Mouse (Mus musculus): ENCODE data around the gene Fbxl19.

The Fbxl19 gene

DNA sequence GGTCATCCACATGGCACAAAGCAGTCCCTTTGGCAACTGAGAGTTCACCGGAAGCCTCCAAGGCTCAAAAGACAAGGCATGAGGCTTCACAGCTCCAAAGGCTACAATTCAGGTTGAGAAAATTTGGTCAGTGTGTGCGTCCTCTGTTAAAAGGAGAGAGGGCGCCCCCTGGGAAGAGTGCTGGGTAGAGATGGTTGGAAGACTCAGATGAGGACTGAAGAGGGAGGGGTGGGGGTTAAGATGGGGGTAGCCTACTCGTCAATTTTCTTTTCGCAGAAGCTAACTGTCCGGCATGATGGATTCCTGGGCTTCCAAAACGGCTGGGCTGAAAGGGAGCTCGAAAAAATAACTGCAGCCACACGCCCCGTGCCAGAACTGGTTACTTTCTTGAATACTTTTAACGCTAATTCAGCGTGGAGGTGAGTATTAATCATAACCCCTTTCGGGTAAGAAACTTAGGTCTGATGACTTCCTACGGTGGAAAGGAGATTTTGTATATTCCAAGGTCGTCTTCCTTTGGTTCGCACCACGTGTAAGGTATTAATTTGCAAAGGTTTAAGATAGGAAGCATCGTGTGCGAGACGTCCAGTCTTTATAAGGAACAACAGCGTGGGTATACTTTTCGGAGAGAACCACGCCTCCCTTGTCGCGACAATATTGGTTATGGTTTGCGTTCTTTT, at the start of gene Fbxl19:
Fbxl19 (plus strand) TSS at position 178 of the 680 bp plus-strand sequence.
- in situ Hi-C loops (cut with MboI; ENCODE audit: unreplicated experiment in 2 of 2): loop anchor here (5.0 kb wide), 1 partner anchor 67 kb away; no protein-coding TSS in a partner anchor

DNA sequence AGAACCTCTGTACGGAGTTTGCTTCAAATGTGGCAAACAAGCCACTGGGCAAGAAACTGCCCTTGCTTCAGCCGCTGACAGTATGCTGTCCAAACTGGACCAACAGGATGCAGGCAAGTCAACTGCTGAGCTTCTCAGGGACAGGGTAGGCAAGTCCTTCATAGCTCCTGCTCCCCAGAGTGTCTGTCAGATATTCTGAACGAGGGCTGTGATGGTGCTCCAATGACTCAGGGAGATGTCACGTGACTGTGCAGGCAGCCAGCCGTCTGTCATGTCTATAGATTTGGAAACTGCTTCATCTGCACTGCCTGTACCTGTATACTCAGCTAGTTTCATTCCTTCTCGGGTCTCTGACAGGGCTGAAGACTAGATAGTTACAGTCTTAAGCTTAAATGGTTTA, 45.4 kb upstream of the Fbxl19 start:
- in situ Hi-C loops (cut with MboI; ENCODE audit: unreplicated experiment in 2 of 2): no loop called here

GRCm38 (mm10) chr7:127700712-127701331, 43.5 kb upstream of the Fbxl19 start:
- in situ Hi-C loops (cut with MboI; ENCODE audit: unreplicated experiment in 2 of 2): no loop called here

DNA sequence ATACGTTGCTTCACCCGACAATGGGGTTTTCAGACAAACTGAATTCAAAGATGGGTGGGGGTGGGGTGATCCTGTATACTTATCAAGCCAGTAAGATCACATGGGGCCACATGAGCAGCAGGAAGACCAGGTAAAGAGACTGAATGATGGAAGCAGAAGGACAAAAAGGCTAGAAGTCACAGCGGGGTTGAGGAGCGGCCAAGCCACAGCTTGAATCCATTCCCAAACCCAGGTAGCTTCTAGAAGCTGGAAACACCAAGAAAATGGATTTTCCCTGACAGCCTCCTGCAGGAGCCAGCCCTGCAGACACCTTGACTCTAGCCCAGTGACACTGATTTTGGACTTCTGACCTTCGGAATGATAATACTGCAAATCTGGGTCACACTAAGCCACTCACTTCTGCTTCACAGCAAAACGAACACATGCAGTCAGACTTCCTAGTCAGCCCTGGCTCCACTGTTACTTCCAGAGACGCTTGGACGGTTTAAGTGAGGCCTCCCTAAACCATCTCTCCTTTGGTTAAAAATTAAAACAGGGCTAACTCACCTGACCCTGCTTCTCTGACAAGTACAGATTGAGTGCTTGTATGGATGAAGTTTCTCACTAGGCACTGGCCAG, 40.7 kb upstream of the Fbxl19 start:
- in situ Hi-C loops (cut with MboI; ENCODE audit: unreplicated experiment in 2 of 2): no loop called here

- in situ Hi-C loops (cut with MboI; ENCODE audit: unreplicated experiment in 2 of 2): no loop called here
Measured at GRCm38 (mm10) chr7:127704598-127704997, 39.7 kb upstream of the Fbxl19 start.

DNA sequence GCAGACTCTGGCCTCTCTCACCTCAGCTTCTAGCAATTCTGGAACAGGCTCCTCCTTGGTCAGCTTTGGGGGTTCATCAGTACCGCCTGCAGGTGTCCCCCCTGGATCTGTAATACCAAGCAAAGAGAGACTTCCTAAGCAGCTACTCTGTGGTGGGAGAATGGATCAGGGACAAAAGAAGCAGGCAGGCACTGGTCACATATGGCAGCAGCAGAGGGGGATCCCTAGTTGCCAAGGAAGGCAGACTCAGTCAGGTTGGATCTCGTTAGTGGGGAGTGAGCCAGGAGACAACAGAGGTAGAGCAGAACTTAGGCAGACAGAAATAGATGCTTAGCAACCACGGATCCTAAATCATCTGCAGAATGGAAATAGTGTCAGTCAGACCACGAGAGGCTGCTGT, 38.6 kb upstream of the Fbxl19 start:
- in situ Hi-C loops (cut with MboI; ENCODE audit: unreplicated experiment in 2 of 2): no loop called here

DNA sequence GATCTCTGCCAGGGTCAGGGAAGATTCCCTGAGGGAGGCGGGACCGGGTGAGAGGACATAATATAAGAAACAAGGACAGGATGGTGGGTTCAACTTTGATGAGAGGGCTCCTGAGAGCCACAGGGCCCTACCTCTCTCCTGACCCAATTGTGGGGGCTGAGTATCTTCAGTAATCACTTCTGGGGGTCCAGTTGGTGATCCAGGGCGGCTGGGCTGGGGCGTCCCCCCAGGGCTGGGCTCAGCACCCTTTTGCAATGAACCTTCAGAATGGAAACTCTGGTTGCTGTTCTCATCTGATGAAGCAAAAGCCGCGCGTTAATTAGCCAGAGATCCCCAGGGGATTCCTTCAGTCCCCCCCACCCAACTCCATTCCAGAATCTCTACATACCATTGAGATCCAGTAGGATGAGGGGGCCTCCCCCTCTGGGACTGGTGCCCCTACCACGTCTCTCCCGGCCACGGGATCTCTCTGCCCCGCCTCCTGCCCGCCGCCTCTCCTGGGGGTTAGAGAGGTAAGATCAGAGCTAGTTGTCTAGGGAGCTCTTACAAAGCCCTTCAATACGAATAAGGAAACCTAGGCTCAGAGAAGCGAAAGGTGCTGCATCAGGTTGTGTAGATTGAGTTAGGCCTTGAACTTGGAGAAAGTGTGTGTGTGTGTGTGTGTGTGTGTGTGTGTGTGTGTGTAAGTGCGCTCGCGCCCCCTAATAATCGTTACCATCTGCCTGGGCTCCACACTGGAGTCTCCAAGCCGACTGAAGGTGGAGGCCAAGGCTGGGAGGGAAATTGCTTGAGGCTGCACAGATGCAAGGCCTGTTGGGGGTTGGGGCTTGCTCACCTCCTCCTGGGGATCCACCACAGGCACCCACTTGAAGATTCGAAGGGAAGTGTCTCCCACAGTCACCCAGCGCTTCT, 37.0 kb upstream of the Fbxl19 start:
- in situ Hi-C loops (cut with MboI; ENCODE audit: unreplicated experiment in 2 of 2): no loop called here

DNA sequence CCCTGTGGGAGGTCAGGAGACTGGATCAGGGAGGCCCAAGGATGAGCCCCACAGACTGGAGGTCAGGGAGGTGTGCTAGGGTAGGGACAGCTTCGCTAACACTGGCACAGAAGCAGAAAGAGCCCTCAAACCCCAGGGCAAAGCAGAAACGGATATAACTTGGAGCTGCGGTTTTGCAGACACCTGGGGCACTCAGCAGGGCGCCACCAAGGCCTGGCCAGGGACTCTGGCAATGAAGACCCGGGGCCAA, 36.5 kb upstream of the Fbxl19 start:
- in situ Hi-C loops (cut with MboI; ENCODE audit: unreplicated experiment in 2 of 2): no loop called here

GRCm38 (mm10) chr7:127708207-127709078, 35.9 kb upstream of the Fbxl19 start, which contains the start of gene Bcl7c:
Gene Bcl7c (minus strand): TSS chr7:127708933.
- in situ Hi-C loops (cut with MboI; ENCODE audit: unreplicated experiment in 2 of 2): no loop called here

DNA sequence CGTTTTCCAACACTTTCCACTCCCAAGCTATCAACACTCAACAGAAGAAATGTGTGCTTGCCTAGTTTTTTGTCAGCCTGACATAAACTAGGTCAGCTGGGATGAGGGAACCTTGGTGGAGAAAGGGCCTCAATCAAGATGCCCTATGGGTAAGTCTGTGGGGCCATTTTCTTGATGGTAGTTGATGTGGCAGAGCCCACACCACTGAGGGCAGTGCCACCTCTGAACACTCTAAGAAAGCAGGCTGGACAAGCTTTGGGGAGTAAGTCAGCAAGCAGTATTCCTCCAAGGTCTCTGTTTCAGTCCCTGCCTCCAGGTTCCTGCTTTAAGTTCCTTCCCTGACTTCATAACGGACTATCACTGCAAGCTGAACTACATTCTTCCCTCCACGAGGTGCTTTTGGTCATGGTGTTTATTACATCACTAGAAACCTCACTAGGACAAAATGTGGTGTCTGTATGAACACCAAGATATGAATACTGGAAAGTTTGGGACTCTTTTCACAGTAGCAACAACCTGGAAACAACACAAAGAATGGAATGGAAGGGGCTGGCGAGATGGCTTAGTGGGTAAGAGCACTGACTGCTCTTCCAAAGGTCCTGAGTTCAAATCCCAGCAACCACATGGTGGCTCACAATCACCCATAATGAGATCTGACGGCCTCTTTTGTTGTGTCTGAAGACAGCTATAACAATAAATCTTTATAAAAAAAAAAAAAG, 34.9 kb upstream of the Fbxl19 start:
- in situ Hi-C loops (cut with MboI; ENCODE audit: unreplicated experiment in 2 of 2): no loop called here

DNA sequence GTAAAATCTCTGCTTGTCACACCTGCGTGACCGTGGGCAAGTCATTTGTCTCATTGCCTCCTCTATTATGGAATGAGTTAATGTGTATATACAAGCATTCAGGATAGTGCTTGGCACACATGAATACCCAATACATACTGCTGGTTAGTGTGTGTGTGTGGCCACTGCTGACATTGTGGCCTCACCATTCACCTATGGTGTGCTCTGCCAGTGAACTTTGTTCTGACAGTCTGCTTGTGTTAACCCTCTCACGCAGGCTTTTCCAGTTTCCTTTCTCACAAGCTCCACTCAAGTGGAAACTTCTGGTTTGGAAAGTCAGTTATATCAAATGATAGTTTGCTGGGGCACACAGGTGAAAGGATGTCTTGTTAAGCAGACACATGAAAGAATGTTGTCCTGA, 33.3 kb upstream of the Fbxl19 start:
- in situ Hi-C loops (cut with MboI; ENCODE audit: unreplicated experiment in 2 of 2): loop anchor here in 1 of 2 experiments (5.0 kb wide), 1 partner anchor 34 kb away; no protein-coding TSS in a partner anchor

GRCm38 (mm10) chr7:127711456-127711855, 32.9 kb upstream of the Fbxl19 start:
- in situ Hi-C loops (cut with MboI; ENCODE audit: unreplicated experiment in 2 of 2): loop anchor here in 1 of 2 experiments (5.0 kb wide), 1 partner anchor 34 kb away; no protein-coding TSS in a partner anchor

- in situ Hi-C loops (cut with MboI; ENCODE audit: unreplicated experiment in 2 of 2): loop anchor here in 1 of 2 experiments (5.0 kb wide), 1 partner anchor 35 kb away; no protein-coding TSS in a partner anchor
Measured at GRCm38 (mm10) chr7:127712461-127713385, 31.6 kb upstream of the Fbxl19 start, which contains the start of gene Ctf1. Gene Ctf1 (plus strand): TSS chr7:127712736.

DNA sequence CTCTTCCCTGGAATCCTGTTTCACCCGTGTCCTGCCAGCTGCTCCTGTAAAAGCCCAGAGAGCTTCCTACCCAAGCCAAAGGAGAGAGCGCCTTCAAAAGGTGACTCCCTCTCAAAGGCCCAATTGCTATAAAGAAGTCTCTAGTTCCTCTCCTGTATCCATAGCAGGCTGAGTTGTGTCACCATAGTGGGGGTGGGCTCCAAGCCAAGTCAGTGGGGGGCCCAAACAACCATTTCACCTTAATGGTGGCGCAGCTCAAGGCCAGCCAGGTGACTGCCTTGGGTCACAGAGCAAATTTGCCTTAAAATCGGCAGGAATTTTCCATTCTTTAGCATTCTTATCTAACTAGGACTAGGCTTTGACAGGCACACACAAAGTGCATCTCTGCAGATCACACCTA, 29.5 kb upstream of the Fbxl19 start:
- in situ Hi-C loops (cut with MboI; ENCODE audit: unreplicated experiment in 2 of 2): loop anchor here in 1 of 2 experiments (5.0 kb wide), 1 partner anchor 38 kb away; no protein-coding TSS in a partner anchor

DNA sequence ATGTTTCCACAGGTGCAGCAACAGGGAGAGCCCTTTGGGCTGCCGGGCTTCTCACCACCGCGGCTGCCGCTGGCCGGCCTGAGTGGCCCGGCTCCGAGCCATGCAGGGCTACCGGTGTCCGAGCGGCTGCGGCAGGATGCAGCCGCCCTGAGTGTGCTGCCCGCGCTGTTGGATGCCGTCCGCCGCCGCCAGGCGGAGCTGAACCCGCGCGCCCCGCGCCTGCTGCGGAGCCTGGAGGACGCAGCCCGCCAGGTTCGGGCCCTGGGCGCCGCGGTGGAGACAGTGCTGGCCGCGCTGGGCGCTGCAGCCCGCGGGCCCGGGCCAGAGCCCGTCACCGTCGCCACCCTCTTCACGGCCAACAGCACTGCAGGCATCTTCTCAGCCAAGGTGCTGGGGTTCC, 27.4 kb upstream of the Fbxl19 start:
- in situ Hi-C loops (cut with MboI; ENCODE audit: unreplicated experiment in 2 of 2): no loop called here

- in situ Hi-C loops (cut with MboI; ENCODE audit: unreplicated experiment in 2 of 2): no loop called here
Measured at GRCm38 (mm10) chr7:127718339-127718738, 26.0 kb upstream of the Fbxl19 start.

DNA sequence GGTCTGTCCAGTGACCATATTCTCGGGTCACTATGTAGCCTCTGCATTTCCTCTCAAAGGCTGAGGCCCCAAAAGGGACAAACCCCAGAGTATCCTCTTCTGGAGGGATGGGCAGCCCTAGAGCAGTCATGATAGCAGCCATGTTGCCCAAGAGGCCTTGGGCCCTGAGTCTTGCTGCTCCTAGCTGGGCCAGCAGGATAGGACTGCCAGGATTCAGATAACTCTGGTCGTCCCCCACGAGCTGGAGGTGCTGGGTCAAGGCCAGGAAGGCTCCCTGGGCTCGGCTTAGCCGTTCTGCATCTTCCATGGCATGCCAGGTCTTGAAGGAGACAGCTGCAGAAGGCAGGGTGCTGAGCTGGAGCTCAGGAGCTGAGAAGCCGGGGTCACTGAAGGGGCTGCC, 25.1 kb upstream of the Fbxl19 start:
- in situ Hi-C loops (cut with MboI; ENCODE audit: unreplicated experiment in 2 of 2): no loop called here

GRCm38 (mm10) chr7:127725490-127725889, 18.9 kb upstream of the Fbxl19 start:
- in situ Hi-C loops (cut with MboI; ENCODE audit: unreplicated experiment in 2 of 2): no loop called here

All from v-Abl transformed pro-B cells (cell line).